Mouse (Mus musculus): Measurements from ENCODE around the gene Gja8. TPM values are rescaled to one million over a fixed set of nuclear protein-coding genes. Genes with fewer than 3 reads are reported as not detected.

The Gja8 gene
- polyA plus RNA-seq, 1 experiment: not detected

DNA sequence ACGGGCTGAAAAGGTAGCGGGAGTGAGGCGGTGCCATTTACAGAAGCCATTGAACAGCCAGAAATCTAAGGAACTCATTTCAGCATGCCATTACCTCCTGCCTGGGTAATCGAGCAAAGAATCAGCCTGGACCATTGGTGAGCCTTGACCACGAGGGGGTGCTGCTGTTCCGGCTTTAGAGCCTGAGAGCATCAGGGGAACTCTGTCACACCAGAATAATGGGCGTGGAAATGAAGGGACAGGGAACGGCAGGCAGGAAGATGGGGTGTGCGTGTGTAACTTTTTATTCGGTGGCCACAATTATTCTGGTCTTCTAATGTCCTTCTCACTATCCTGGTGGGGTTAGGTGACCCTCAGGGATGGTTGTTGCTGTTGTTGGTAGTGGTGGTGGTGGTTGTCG, 12.9 kb upstream of the Gja8 start:
- H3K4me1 ChIP-seq (ENCODE audit: control insufficient read depth, insufficient read depth, insufficient read length, low read length): peaks cover 2% of the 10 kb centered on the region; the same call in 1 of the 2 replicates
- 9% methylated on average over 11 of the region's 11 CpGs for WGBS
- H3K27ac ChIP-seq (ENCODE audit: insufficient read depth, low read depth, low read length): no peak overlapping the region
- TF ChIP-seq POLR2A (IDR thresholded peaks at IDR 0.05; ENCODE audit: low read depth, low read length) (no peak), CTCF (IDR thresholded peaks at IDR 0.05; ENCODE audit: extremely low read depth, insufficient read length, insufficient replicate concordance, low read depth, low read length) (peak; percentile 91)
- no peaks in the 10 kb centered on the region for H3K27me3 ChIP-seq (ENCODE audit: control insufficient read depth, insufficient read depth, low read length)
- no peaks in the 10 kb centered on the region for H3K36me3 ChIP-seq (ENCODE audit: control insufficient read depth, insufficient read depth, low read length)
- H3K4me3 ChIP-seq (ENCODE audit: low read depth, low read length): no peak overlapping the region

- Histone ChIP-seq H3K4me1 (ENCODE audit: control insufficient read depth, insufficient read depth, insufficient read length, low read length) (peaks cover 2% of the 10 kb centered on the region; the same call in 1 of the 2 replicates), H3K4me3 (ENCODE audit: low read depth, low read length) (no peak overlapping the region), H3K36me3 (ENCODE audit: control insufficient read depth, insufficient read depth, low read length) (no peaks in the 10 kb centered on the region), H3K27ac (ENCODE audit: insufficient read depth, low read depth, low read length) (no peak overlapping the region), H3K27me3 (ENCODE audit: control insufficient read depth, insufficient read depth, low read length) (no peaks in the 10 kb centered on the region)
- TF ChIP-seq POLR2A (IDR thresholded peaks at IDR 0.05; ENCODE audit: low read depth, low read length): no peak
- WGBS: 49% methylated on average over 5 of the region's 5 CpGs
These were observed 11.8 kb upstream of the Gja8 start for GRCm38 (mm10) chr3:96937606-96938005.

DNA sequence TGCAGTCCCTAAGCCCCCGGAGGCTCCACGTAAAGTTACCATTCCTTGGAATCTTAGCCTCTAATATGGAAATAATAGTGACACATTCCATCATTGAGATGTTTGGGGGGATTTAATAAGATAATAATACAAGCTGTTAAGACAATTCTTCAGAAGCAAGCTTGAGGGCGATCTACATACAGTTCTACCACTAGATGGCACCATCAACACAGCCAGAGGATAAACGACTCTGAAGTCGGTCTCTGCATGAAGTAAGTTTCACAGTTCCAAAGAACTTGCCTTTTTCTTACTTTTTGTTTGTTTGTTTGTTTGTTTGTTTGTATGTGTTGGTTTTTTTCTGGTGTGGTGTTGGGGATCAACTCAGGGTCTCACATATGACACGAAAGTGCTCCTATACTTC, 10.4 kb upstream of the Gja8 start:
- Histone ChIP-seq H3K27me3 (ENCODE audit: control insufficient read depth, insufficient read depth, low read length) (no peaks in the 10 kb centered on the region), H3K36me3 (ENCODE audit: control insufficient read depth, insufficient read depth, low read length) (no peaks in the 10 kb centered on the region), H3K27ac (ENCODE audit: insufficient read depth, low read depth, low read length) (no peak overlapping the region), H3K4me3 (ENCODE audit: low read depth, low read length) (no peak overlapping the region), H3K4me1 (ENCODE audit: control insufficient read depth, insufficient read depth, insufficient read length, low read length) (peaks cover 2% of the 10 kb centered on the region; the same call in 1 of the 2 replicates)
- no peak for TF ChIP-seq POLR2A (IDR thresholded peaks at IDR 0.05; ENCODE audit: low read depth, low read length)
- no peak for TF ChIP-seq CTCF (IDR thresholded peaks at IDR 0.05; ENCODE audit: extremely low read depth, insufficient read length, insufficient replicate concordance, low read depth, low read length)
- WGBS: 10% methylated on average over 6 of the region's 6 CpGs

GRCm38 (mm10) chr3:96931261-96931681, 5.5 kb upstream of the Gja8 start:
- no peaks in the 10 kb centered on the region for H3K4me1 ChIP-seq (ENCODE audit: control insufficient read depth, insufficient read depth, insufficient read length, low read length)
- no peak overlapping the region for H3K4me3 ChIP-seq (ENCODE audit: low read depth, low read length)
- no peaks in the 10 kb centered on the region for H3K36me3 ChIP-seq (ENCODE audit: control insufficient read depth, insufficient read depth, low read length)
- H3K27ac ChIP-seq (ENCODE audit: insufficient read depth, low read depth, low read length): no peak overlapping the region
- TF ChIP-seq POLR2A (IDR thresholded peaks at IDR 0.05; ENCODE audit: low read depth, low read length) (no peak), CTCF (IDR thresholded peaks at IDR 0.05; ENCODE audit: extremely low read depth, insufficient read length, insufficient replicate concordance, low read depth, low read length) (no peak)
- no peaks in the 10 kb centered on the region for H3K27me3 ChIP-seq (ENCODE audit: control insufficient read depth, insufficient read depth, low read length)
- WGBS: 32% methylated on average over 5 of the region's 5 CpGs

DNA sequence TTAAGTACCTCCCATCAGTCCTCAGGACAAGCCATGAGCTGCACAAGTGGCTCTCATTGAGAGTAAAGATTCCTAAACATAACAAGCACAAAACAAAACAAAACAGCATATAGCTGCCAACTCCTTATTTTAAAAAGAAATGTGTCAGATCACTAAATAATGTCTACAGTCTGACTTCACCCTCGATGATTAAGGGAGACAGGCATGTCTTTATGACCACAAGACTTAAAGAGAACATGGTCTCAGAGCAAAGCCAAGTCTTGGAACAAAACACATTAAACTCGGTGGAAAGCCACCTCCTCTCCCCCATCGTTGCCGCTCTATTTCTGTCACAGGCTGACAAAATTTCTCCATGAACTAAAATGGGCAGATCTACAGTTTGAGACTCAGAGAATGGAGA, 1.2 kb downstream of the Gja8 start:
- no peaks in the 10 kb centered on the region for H3K4me1 ChIP-seq (ENCODE audit: control insufficient read depth, insufficient read depth, insufficient read length, low read length)
- H3K36me3 ChIP-seq (ENCODE audit: control insufficient read depth, insufficient read depth, low read length): no peaks in the 10 kb centered on the region
- TF ChIP-seq CTCF (IDR thresholded peaks at IDR 0.05; ENCODE audit: extremely low read depth, insufficient read length, insufficient replicate concordance, low read depth, low read length) (no peak), POLR2A (IDR thresholded peaks at IDR 0.05; ENCODE audit: low read depth, low read length) (no peak)
- H3K4me3 ChIP-seq (ENCODE audit: low read depth, low read length): no peak overlapping the region
- no peaks in the 10 kb centered on the region for H3K27me3 ChIP-seq (ENCODE audit: control insufficient read depth, insufficient read depth, low read length)
- H3K27ac ChIP-seq (ENCODE audit: insufficient read depth, low read depth, low read length): no peak overlapping the region
- WGBS: 75% methylated on average over 4 of the region's 4 CpGs

DNA sequence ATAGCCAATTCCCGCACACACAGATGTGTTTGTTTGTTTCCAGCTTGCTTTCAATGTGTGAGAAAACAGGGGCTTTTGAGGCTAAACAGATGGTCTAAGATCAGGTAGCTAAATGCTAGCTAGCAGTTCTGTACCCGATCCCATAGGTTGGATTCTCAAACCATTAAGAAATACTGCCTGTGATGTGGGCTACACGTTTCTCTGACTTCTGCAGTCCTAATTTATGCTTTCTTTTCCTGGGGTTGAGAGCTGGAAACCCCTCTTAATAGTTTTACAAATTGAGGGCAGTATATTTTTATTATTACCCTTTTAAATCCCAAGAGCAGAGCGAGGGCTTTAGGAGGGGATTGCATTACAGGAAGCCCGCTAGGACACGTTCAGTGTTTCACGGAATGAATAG, 4.8 kb downstream of the Gja8 start:
- Histone ChIP-seq H3K4me1 (ENCODE audit: control insufficient read depth, insufficient read depth, insufficient read length, low read length) (no peaks in the 10 kb centered on the region), H3K4me3 (ENCODE audit: low read depth, low read length) (no peak overlapping the region), H3K27ac (ENCODE audit: insufficient read depth, low read depth, low read length) (no peak overlapping the region), H3K36me3 (ENCODE audit: control insufficient read depth, insufficient read depth, low read length) (no peaks in the 10 kb centered on the region), H3K27me3 (ENCODE audit: control insufficient read depth, insufficient read depth, low read length) (no peaks in the 10 kb centered on the region)
- WGBS: 76% methylated on average over 7 of the region's 7 CpGs
- TF ChIP-seq POLR2A (IDR thresholded peaks at IDR 0.05; ENCODE audit: low read depth, low read length) (no peak), CTCF (IDR thresholded peaks at IDR 0.05; ENCODE audit: extremely low read depth, insufficient read length, insufficient replicate concordance, low read depth, low read length) (no peak)

- Histone ChIP-seq H3K4me3 (ENCODE audit: low read depth, low read length) (no peak overlapping the region), H3K36me3 (ENCODE audit: control insufficient read depth, insufficient read depth, low read length) (no peaks in the 10 kb centered on the region), H3K4me1 (ENCODE audit: control insufficient read depth, insufficient read depth, insufficient read length, low read length) (peaks cover 7% of the 10 kb centered on the region; the same call in 1 of the 2 replicates), H3K27ac (ENCODE audit: insufficient read depth, low read depth, low read length) (no peak overlapping the region), H3K27me3 (ENCODE audit: control insufficient read depth, insufficient read depth, low read length) (no peaks in the 10 kb centered on the region)
- TF ChIP-seq POLR2A (IDR thresholded peaks at IDR 0.05; ENCODE audit: low read depth, low read length): no peak
- TF ChIP-seq CTCF (IDR thresholded peaks at IDR 0.05; ENCODE audit: extremely low read depth, insufficient read length, insufficient replicate concordance, low read depth, low read length): no peak
- 19% methylated on average over 9 of the region's 9 CpGs for WGBS
These were observed 20.2 kb downstream of the Gja8 start for GRCm38 (mm10) chr3:96905592-96905991.
